Mouse (Mus musculus) C2C12 (cell line): Measurements from ENCODE around the gene Wdr17.

ENCODE experiments used
- CTCF ChIP-seq: IDR thresholded peaks from one replicate; pipeline ENCODE4 v1.5.1; 2011; ENCODE audit not compliant: control insufficient read depth, insufficient read depth, insufficient read length
- MYOG ChIP-seq: IDR thresholded peaks from one replicate; pipeline ENCODE4 v1.6.1; 2011; ENCODE audit not compliant: control insufficient read depth, insufficient read length; ENCODE audit errors: extremely low read depth
- USF1 ChIP-seq: IDR thresholded peaks from one replicate; pipeline ENCODE4 v1.6.1; 2011; ENCODE audit warnings: low read depth, mild to moderate bottlenecking, control low read depth, moderate library complexity

DNA sequence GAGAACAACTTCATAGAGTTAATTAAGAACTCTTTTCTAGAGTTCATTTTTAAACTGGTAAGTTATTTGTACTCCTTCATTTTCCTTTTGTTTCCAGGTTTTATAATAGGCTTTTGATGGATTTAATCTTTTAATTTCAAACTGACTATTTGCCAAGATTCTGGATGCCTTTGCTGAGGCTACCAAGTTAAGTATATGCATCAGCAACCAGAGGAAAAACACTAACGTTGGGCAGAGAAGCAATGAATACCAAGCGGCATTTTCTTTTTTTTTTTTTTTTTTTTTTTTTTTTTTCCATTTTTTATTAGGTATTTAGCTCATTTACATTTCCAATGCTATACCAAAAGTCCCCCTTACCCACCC, 94.3 kb downstream of the Wdr17 start:
- TF ChIP-seq CTCF = no peak
- TF ChIP-seq USF1 = no peak
- no peak for TF ChIP-seq MYOG
